8 mouse cellular contexts compared by ENCODE assay signal in the genomic region with DNA sequence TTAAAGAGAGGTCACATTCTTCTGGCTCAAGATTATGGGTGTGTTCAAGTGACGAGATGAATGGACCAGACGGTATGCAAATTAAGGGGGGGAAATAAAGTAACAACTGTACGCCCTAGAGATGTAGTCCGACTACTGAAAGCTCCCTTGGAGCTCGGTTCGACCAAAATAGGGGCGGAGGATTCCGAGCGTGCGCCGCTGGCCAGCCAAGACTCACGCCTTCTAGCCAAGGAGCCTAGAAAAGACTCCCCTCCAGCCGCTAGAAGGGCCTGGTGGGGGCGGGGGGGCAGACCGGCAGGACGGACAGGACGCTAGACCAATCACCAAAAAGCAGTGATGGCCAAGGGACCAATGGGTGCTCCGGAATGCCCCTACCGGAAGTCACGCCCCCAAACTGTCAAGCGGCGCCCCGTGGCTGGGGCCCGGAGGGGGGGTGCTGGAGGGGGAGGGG. TPM values are rescaled to one million over a fixed set of nuclear protein-coding genes. Genes with fewer than 3 reads are reported as not detected.
A peak's percentile ranks its signal among the peaks of the same experiment; 100 is the strongest.
DNase-seq lines count a peak whose midpoint lies in the region; ATAC-seq and TF ChIP-seq lines count a peak whose summit lies in the region.

A gene (plus strand): TSS at position 440 of the 451 bp plus-strand sequence.

- peak within 1 kb of the TSS; percentile 97 for H3K4me3 ChIP-seq in embryonic facial prominence, embryonic 13.5 days
- H3K4me3 ChIP-seq in heart, adult 2 months: peak within 1 kb of the TSS; percentile 96
- peak within 1 kb of the TSS; percentile 94 for H3K4me3 ChIP-seq in limb, embryonic 12.5 days (replicated peaks)
- H3K4me3 ChIP-seq in midbrain, embryonic 14.5 days (replicated peaks; ENCODE audit: low read depth, low read length): peak within 1 kb of the TSS; percentile 100

- TF ChIP-seq POLR2A in heart, adult 2 months (IDR thresholded peaks at IDR 0.05; ENCODE audit: insufficient read depth, low read depth, low read length): no peak

- H3K4me1 ChIP-seq in embryonic facial prominence, embryonic 13.5 days: peaks cover 24% of the 10 kb centered on the region
- H3K4me1 ChIP-seq in heart, adult 2 months (ENCODE audit: control insufficient read depth, insufficient read depth, low read length): peaks cover 4% of the 10 kb centered on the region
- peaks cover 31% of the 10 kb centered on the region for H3K4me1 ChIP-seq in limb, embryonic 12.5 days (replicated peaks)
- H3K4me1 ChIP-seq in midbrain, embryonic 14.5 days (ENCODE audit: control insufficient read depth, insufficient read depth, low read length): peaks cover 18% of the 10 kb centered on the region

- no peaks in the 10 kb centered on the region for H3K27me3 ChIP-seq in embryonic facial prominence, embryonic 13.5 days
- H3K27me3 ChIP-seq in heart, adult 2 months (ENCODE audit: control insufficient read depth, insufficient read depth, low read length): no peaks in the 10 kb centered on the region
- no peaks in the 10 kb centered on the region for H3K27me3 ChIP-seq in limb, embryonic 12.5 days
- H3K27me3 ChIP-seq in midbrain, embryonic 14.5 days (ENCODE audit: control insufficient read depth, insufficient read depth, low read length): no peaks in the 10 kb centered on the region

- peaks cover 3% of the 10 kb centered on the region; the same call in 1 of the 2 replicates for H3K79me2 ChIP-seq in heart, adult 2 months (replicated peaks; ENCODE audit: control insufficient read depth, insufficient read depth, low read length)

- intact Hi-C loops in heart, adult 2 months (cut with DNase I): no loop called here

- peak within 1 kb of the TSS; percentile 58 for H3K4me2 ChIP-seq in embryonic facial prominence, embryonic 13.5 days
- peak within 1 kb of the TSS; percentile 74 for H3K4me2 ChIP-seq in limb, embryonic 12.5 days
- peak within 1 kb of the TSS; percentile 72 for H3K4me2 ChIP-seq in midbrain, embryonic 14.5 days (ENCODE audit: low read length)

- no peaks in the 10 kb centered on the region for H3K9me3 ChIP-seq in embryonic facial prominence, embryonic 13.5 days
- no peaks in the 10 kb centered on the region for H3K9me3 ChIP-seq in limb, embryonic 12.5 days
- no peaks in the 10 kb centered on the region for H3K9me3 ChIP-seq in midbrain, embryonic 14.5 days (ENCODE audit: control insufficient read depth, low read length)

- TF ChIP-seq CTCF in heart, adult 2 months (IDR thresholded peaks at IDR 0.05): no peak

- no peak for TF ChIP-seq EP300 in heart, adult 2 months (IDR thresholded peaks at IDR 0.05; ENCODE audit: insufficient read depth, low read depth, low read length)

- DNase-seq in 416B (ENCODE audit: low read depth): peak; percentile 97
- DNase-seq in adrenal gland, postnatal 4 days (ENCODE audit: low spot score in 2 of 2): peak; percentile 82 to 86
- peak; percentile 95 for DNase-seq in heart, adult 2 months
- peak; percentile 93 for DNase-seq in kidney, adult 8-10 months
- DNase-seq in midbrain, embryonic 14.5 days: peak; percentile 96
- peak; percentile 91 for DNase-seq in spleen, adult 12 weeks (ENCODE audit: low spot score)

- WGBS in embryonic facial prominence, embryonic 13.5 days: under 1% methylated on average over 24 of the region's 24 CpGs
- WGBS in heart, adult 2 months: 1% methylated on average over 24 of the region's 24 CpGs
- WGBS in limb, embryonic 12.5 days: under 1% methylated on average over 24 of the region's 24 CpGs
- WGBS in midbrain, embryonic 14.5 days: 1% methylated on average over 24 of the region's 24 CpGs

- peak within 1 kb of the TSS; percentile 98 for H3K27ac ChIP-seq in embryonic facial prominence, embryonic 13.5 days
- peak within 1 kb of the TSS; percentile 98 for H3K27ac ChIP-seq in heart, adult 2 months
- peak within 1 kb of the TSS; percentile 98 for H3K27ac ChIP-seq in limb, embryonic 12.5 days
- H3K27ac ChIP-seq in midbrain, embryonic 14.5 days (replicated peaks; ENCODE audit: low read depth, low read length): peak within 1 kb of the TSS; percentile 98

- H3K9ac ChIP-seq in embryonic facial prominence, embryonic 13.5 days: peak within 1 kb of the TSS; percentile 96
- H3K9ac ChIP-seq in heart, adult 2 months (ENCODE audit: low read depth, low read length): peak within 1 kb of the TSS; percentile 92
- H3K9ac ChIP-seq in limb, embryonic 12.5 days (replicated peaks): peak within 1 kb of the TSS; percentile 96
- peak within 1 kb of the TSS; percentile 92 for H3K9ac ChIP-seq in midbrain, embryonic 14.5 days (replicated peaks; ENCODE audit: low read length)

- H3K36me3 ChIP-seq in embryonic facial prominence, embryonic 13.5 days: peaks cover 34% of the 10 kb centered on the region
- H3K36me3 ChIP-seq in heart, adult 2 months (ENCODE audit: control insufficient read depth, insufficient read depth, low read length): peaks cover 12% of the 10 kb centered on the region
- peaks cover 33% of the 10 kb centered on the region for H3K36me3 ChIP-seq in limb, embryonic 12.5 days
- peaks cover 29% of the 10 kb centered on the region for H3K36me3 ChIP-seq in midbrain, embryonic 14.5 days (ENCODE audit: control insufficient read depth, insufficient read depth, low read length)

- peak; percentile 98 for ATAC-seq in embryonic facial prominence, embryonic 13.5 days (ENCODE audit: insufficient number of reproducible peaks, insufficient read depth, low FRiP score, low TSS enrichment, low read depth)
- ATAC-seq in limb, embryonic 12.5 days (ENCODE audit: insufficient number of reproducible peaks, insufficient read depth, low FRiP score, low TSS enrichment, low read depth): peak; percentile 96
- ATAC-seq in midbrain, embryonic 14.5 days (ENCODE audit: low FRiP score, low TSS enrichment): peak; percentile 97

RNA-seq across cellular contexts. Expression of the gene that starts here (rescaled TPM):
- 10 to 100 TPM; 33.3 to 37.8 TPM for total RNA-seq in adrenal gland, postnatal 4 days (2021)
- 42.6 and 45.9 TPM in 2 replicates for polyA plus RNA-seq in embryonic facial prominence, embryonic 13.5 days (2015; fragmentation: Nextera tagmentation; extraction: Ambion mirVana)
- total RNA-seq in heart, adult 2 months (2021): 10 to 100 TPM; 23.7 to 25.4 TPM
- 35.9 and 47.1 TPM in 2 replicates for polyA plus RNA-seq in heart, adult 2 months (2012; rRNA removed)
- 36.8 and 39.8 TPM in 2 replicates for polyA plus RNA-seq in limb, embryonic 12.5 days (2016; fragmentation: Nextera tagmentation; extraction: Ambion mirVana)
- 68.2 and 73.5 TPM in 2 replicates for polyA plus RNA-seq in midbrain, embryonic 14.5 days (2014; fragmentation: Nextera tagmentation; extraction: Ambion mirVana)

Comparison
In these comparisons a context has a peak if more than half of its experiments do, and no peak if none do; other contexts are left out.
1. Peak in every context shown above with its lines: DNase-seq, ATAC-seq, H3K4me3 ChIP-seq and H3K27ac ChIP-seq.